Mouse (Mus musculus): Measurements from ENCODE around the gene Rnf4. TPM values are rescaled to one million over a fixed set of nuclear protein-coding genes. Genes with fewer than 3 reads are reported as not detected.

Gene Rnf4
- polyA plus RNA-seq, 1 experiment = 111 TPM

Other genes starting within 250 kb of the Rnf4 start
- gene Poln, start 166.8 kb upstream of the Rnf4 start, polyA plus RNA-seq (2012; rRNA removed) = 6.0 and 20.3 TPM in 2 replicates
- 1.1 and 1.5 TPM in 2 replicates for gene Haus3, start 166.8 kb upstream of the Rnf4 start, polyA plus RNA-seq (2012; rRNA removed)
- 203 and 236 TPM in 2 replicates for gene Mxd4, start 148.6 kb upstream of the Rnf4 start, polyA plus RNA-seq (2012; rRNA removed)
- gene Zfyve28, start 47.8 kb upstream of the Rnf4 start, polyA plus RNA-seq (2012; rRNA removed) = 1.3 and 5.1 TPM in 2 replicates
- gene Cfap99, start 47.7 kb upstream of the Rnf4 start, polyA plus RNA-seq (2012; rRNA removed) = 0.38 and 0.42 TPM in 2 replicates
- gene Fam193a, start 33.6 kb downstream of the Rnf4 start, polyA plus RNA-seq (2012; rRNA removed) = 33.9 and 44.8 TPM in 2 replicates
- 20.1 and 20.9 TPM in 2 replicates for gene Tnip2, start 177.7 kb downstream of the Rnf4 start, polyA plus RNA-seq (2012; rRNA removed)
- gene Sh3bp2, start 189.5 kb downstream of the Rnf4 start, polyA plus RNA-seq (2012; rRNA removed) = 16.2 and 16.6 TPM in 2 replicates
- gene Add1, start 237.4 kb downstream of the Rnf4 start, polyA plus RNA-seq (2012; rRNA removed) = 131 and 143 TPM in 2 replicates

Data from gonadal fat pad, adult 2 months (tissue).